Mouse (Mus musculus) thymus, adult 2 months (tissue): ENCODE results near the gene Cactin. TPM values are rescaled to one million over a fixed set of nuclear protein-coding genes. Genes with fewer than 3 reads are reported as not detected.
A peak's percentile ranks its signal among the peaks of the same experiment; 100 is the strongest.

ENCODE experiments used
- DNase-seq: peaks from one replicate; pipeline ENCODE4 v3.0.0; 2021
- H3K27ac ChIP-seq: fragments of 200-500 bp; 2 replicates; pipeline ENCODE4 v1.5.1; 2012; ENCODE audit warnings: low read length, control low read depth; ENCODE audit not compliant: control insufficient read depth, insufficient read depth
- H3K27me3 ChIP-seq: fragments of 200-500 bp; 2 replicates; pipeline ENCODE4 v1.6.1; 2012; ENCODE audit warnings: mild to moderate bottlenecking, low read length, moderate library complexity, mixed read lengths; ENCODE audit not compliant: control insufficient read depth, insufficient read depth
- H3K36me3 ChIP-seq: fragments of 200-500 bp; 2 replicates; pipeline ENCODE4 v1.6.1; 2012; ENCODE audit warnings: mild to moderate bottlenecking, low read length, moderate library complexity; ENCODE audit not compliant: control insufficient read depth, insufficient read depth
- H3K4me1 ChIP-seq: fragments of 200-500 bp; replicated peaks from 2 replicates; pipeline ENCODE4 v1.6.1; 2012; ENCODE audit warnings: low read length; ENCODE audit not compliant: control insufficient read depth, insufficient read depth
- H3K4me3 ChIP-seq: fragments of 200-500 bp; 2 replicates; pipeline ENCODE4 v1.5.1; 2012; ENCODE audit warnings: mild to moderate bottlenecking, low read length, control low read depth, moderate library complexity; ENCODE audit not compliant: control insufficient read depth, insufficient read depth
- CTCF ChIP-seq: fragments of 200-500 bp; IDR thresholded peaks from 2 replicates; pipeline ENCODE4 v1.5.1; 2012; ENCODE audit warnings: mild to moderate bottlenecking, control low read depth, low read length, moderate library complexity, borderline replicate concordance; ENCODE audit not compliant: control insufficient read depth, poor library complexity, insufficient read depth; ENCODE audit errors: extremely low read depth
- POLR2A ChIP-seq: fragments of 200-500 bp; IDR thresholded peaks from 2 replicates; pipeline ENCODE4 v1.6.1; 2012; ENCODE audit warnings: mild to moderate bottlenecking, low read length, control low read depth, moderate library complexity; ENCODE audit not compliant: control insufficient read depth, poor library complexity, insufficient read depth; ENCODE audit errors: extremely low read depth
- WGBS: fragments of 180-500 bp; shearing (Covaris S2); methylation state at CpG from one replicate; pipeline ENCODE4 v1.1.7; 2018; 5-methylcytosine and 5-hydroxymethylcytosine counted together
- polyA plus RNA-seq: library from polyadenylated mRNA; depleted of rRNA; stranded (reverse); fragments of >200 nt; gene quantifications from 2 replicates; pipeline ENCODE4 v1.2.3, GENCODE M21; 2012

Cactin gene
- polyA plus RNA-seq, 1 experiment: 89.3 TPM

DNA sequence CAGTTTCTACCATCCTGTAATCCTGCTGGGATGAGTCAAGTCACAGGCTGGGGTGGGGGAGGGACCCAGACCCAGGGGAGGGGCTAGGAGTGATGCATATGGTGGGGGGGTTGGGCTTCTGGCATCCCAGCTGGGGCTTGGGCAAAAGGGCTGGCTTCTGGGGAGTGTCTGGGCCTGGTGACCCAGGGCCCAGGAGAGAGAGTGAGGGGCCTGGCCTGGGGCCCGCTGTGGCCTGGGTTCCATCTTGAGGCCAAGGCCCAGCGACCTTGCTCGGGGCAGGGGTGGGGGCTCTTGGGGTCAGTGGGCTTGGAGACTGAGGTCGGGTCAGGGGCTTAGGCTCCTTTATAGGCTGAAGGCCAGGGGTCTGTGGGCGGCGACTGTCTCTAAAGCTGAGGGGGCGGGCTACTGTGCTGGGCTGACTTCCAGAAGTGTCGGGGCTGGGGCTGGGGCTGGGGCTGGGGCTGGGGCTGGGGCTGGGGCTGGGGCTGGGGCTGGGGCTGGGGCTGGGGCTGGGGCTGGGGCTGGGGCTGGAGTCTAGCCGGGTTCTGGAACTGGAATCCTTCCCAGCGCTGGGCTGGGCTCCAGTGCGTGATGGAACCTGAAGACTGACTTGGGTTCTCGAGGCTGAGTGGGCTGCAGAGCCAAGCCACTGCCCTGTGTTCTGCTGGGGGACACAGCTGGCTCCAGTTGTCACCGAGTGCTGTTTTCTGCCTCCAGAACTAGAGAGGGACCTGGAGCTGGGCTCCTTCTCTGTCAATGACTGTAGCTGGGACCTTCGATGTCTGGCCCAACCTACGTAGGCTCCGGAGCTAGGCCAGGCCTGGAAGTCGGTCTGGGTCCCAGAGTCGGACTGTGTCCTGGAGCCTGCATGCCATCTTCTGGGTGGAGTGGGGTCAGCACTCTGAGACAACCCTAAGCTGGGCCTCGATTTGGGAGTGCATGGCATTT, 14.8 kb downstream of the Cactin start:
- WGBS: 90% methylated on average over 19 of the region's 19 CpGs
- Histone ChIP-seq H3K4me3 (no peak overlapping the region), H3K36me3 (peaks cover 32% of the 10 kb centered on the region), H3K4me1 (peaks cover 22% of the 10 kb centered on the region), H3K27ac (no peak overlapping the region), H3K27me3 (no peaks in the 10 kb centered on the region)
- no peak for TF ChIP-seq CTCF
- no peak for TF ChIP-seq POLR2A
- DNase-seq: no peak

- Histone ChIP-seq H3K36me3 (peaks cover 31% of the 10 kb centered on the region), H3K27ac (no peak overlapping the region), H3K4me1 (peaks cover 18% of the 10 kb centered on the region), H3K4me3 (no peak overlapping the region), H3K27me3 (no peaks in the 10 kb centered on the region)
- DNase-seq: no peak
- TF ChIP-seq POLR2A: no peak
- no peak for TF ChIP-seq CTCF
- WGBS: 98% methylated on average over 4 of the region's 4 CpGs
Measured at GRCm38 (mm10) chr10:81336558-81336957, 15.7 kb downstream of the Cactin start.

DNA sequence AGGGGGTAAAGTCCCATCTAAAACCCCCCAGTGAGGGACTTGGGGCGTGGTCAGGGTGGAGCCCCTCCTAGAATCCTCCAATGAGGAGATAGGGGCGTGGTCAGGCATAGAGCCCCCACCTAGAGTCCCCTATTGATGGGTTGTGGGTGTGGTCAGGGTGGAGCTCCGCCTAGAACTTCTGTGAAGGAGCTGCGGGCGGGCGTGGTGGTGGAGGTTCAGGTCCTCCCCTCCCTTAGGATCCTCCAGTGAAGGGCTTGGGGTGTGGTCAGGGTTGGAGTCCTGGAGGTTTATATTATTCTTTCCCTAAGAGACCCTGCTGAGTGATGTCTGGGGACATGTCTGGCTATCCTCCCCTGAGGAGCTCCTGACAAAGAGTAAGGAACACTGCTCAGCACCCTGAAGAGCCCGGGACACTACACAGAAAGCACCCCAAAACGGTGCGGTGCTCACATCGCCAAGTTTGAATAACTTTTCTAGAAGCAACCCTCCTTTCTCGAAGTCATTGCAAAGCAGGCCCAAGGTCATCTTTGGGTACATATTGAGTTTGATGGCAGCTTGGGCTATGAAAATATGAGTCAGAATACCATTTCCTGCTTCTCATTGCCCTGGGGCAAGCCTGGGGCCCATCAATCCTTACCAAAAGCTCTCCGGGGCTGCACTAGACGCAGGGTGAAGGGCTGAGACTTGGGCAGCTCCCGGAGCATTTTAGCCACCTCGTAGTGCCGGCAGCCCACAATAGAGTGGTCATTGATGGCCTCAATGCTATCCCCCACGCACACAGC, 19.8 kb downstream of the Cactin start:
- Histone ChIP-seq H3K27me3 (peaks cover 11% of the 10 kb centered on the region), H3K4me3 (no peak overlapping the region), H3K4me1 (peaks cover 7% of the 10 kb centered on the region), H3K36me3 (no peaks in the 10 kb centered on the region), H3K27ac (no peak overlapping the region)
- WGBS: 88% methylated on average over 17 of the region's 17 CpGs
- no peak for TF ChIP-seq POLR2A
- TF ChIP-seq CTCF: no peak
- DNase-seq: no peak

- Histone ChIP-seq H3K4me1 (peaks cover 9% of the 10 kb centered on the region), H3K4me3 (no peak overlapping the region), H3K36me3 (no peaks in the 10 kb centered on the region), H3K27me3 (peaks cover 11% of the 10 kb centered on the region), H3K27ac (no peak overlapping the region)
- DNase-seq: peak; percentile 83
- 49% methylated on average over 16 of the region's 16 CpGs for WGBS
- TF ChIP-seq CTCF (peak; percentile 86; the same call in 1 of the 2 replicates), POLR2A (no peak)
Measured at GRCm38 (mm10) chr10:81341333-81341949, 20.5 kb downstream of the Cactin start.

GRCm38 (mm10) chr10:81342686-81343505, 22.0 kb downstream of the Cactin start, which contains the start of gene Gipc3:
TSS of gene Gipc3 (minus strand) at chr10:81343266.
- no peak within 1 kb of the TSS for H3K27ac ChIP-seq
- WGBS: 7% methylated on average over 63 of the region's 67 CpGs
- no peak for TF ChIP-seq CTCF
- no peak for TF ChIP-seq POLR2A
- peak within 1 kb of the TSS; percentile 31 for H3K4me3 ChIP-seq
- H3K27me3 ChIP-seq: peaks cover 11% of the 10 kb centered on the region
- H3K36me3 ChIP-seq: no peaks in the 10 kb centered on the region
- no peak for DNase-seq
- peaks cover 17% of the 10 kb centered on the region for H3K4me1 ChIP-seq
